Mouse (Mus musculus): ENCODE data around the gene Klhl11. TPM values are rescaled to one million over a fixed set of nuclear protein-coding genes. Genes with fewer than 3 reads are reported as not detected.
A peak's percentile ranks its signal among the peaks of the same experiment; 100 is the strongest.

Klhl11 gene
- total RNA-seq, 1 experiment = 43.3 TPM

DNA sequence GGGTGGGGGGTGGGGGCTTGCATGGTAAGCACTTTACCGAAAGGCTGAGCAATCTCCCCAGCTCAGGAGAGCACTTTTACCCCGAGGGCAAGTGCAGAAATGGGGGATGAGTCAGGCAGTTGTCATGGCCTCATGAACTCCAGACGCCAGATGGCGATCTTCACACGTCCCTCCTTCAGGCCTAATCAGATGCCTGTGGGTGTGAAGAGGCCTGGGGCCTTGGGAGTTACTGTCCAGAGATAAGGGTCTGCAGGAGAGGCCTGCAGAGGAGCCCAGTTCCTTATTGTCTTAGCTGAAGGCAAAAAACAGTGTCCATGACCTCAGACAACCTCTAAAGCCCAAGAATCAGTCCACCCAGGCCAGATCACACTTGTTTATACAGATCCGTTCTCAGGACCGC is 46.7 kb downstream of the Klhl11 start:
- peaks cover 5% of the 10 kb centered on the region; the same call in 1 of the 2 replicates for H3K36me3 ChIP-seq (ENCODE audit: control insufficient read depth, insufficient read depth, low read length, poor library complexity, severe bottlenecking)
- TF ChIP-seq CHD2 (IDR thresholded peaks at IDR 0.05; ENCODE audit: low read depth, low read length) (no peak), ZC3H11A (IDR thresholded peaks at IDR 0.05; ENCODE audit: borderline replicate concordance, low read depth, low read length) (peak; percentile 57; the same call in 1 of the 2 replicates), HCFC1 (IDR thresholded peaks at IDR 0.05; ENCODE audit: borderline replicate concordance, insufficient read depth, low read length) (no peak), MAFK (IDR thresholded peaks at IDR 0.05; ENCODE audit: insufficient read depth, low read depth, low read length) (0 out of 2 replicates have a peak, but pooled peaks have one; percentile 27), ZNF384 (IDR thresholded peaks at IDR 0.05; ENCODE audit: low read depth, low read length) (no peak)

DNA sequence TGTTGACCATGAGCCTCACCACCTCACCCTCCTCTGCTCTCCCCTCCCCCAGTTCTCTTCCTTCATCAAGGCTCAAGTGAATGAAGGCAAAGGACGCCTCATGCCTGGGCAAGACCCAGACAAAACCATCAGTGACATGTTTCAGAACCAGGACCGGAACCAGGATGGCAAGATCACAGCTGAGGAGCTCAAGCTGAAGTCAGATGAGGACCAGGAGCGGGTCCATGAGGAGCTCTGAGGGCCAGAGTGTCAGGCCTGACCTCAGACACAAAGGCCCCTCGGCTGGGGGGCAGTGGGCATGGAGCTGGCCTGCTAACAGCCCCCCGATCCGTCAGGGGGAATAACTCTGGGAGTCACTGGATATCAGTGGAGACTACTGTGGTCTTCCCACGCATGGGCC is 48.7 kb downstream of the Klhl11 start:
- Histone ChIP-seq H3K9ac (ENCODE audit: insufficient read depth, low read depth, low read length, poor library complexity, severe bottlenecking) (no peak overlapping the region), H3K36me3 (ENCODE audit: control insufficient read depth, insufficient read depth, low read length, poor library complexity, severe bottlenecking) (peaks cover 5% of the 10 kb centered on the region; the same call in 1 of the 2 replicates), H3K9me3 (ENCODE audit: control insufficient read depth, insufficient read depth, low read depth, low read length) (no peaks in the 10 kb centered on the region), H3K4me1 (ENCODE audit: control insufficient read depth in 2 of 2, insufficient read depth in 2 of 2, low read length in 2 of 2, poor library complexity in 1 of 2) (peaks cover 0 to 18% of the 10 kb centered on the region in 2 experiments; a peak in 1 of 4 replicates), H3K4me3 (ENCODE audit: insufficient read depth in 1 of 2, low read depth in 1 of 2, low read length in 2 of 2, poor library complexity in 1 of 2, severe bottlenecking in 1 of 2) (no peak overlapping the region), H3K27ac (ENCODE audit: insufficient read depth, low read depth, low read length, poor library complexity, severe bottlenecking) (no peak overlapping the region)
- in situ Hi-C loops (cut with MboI; ENCODE audit: low sequenced_read_pairs in 2 of 2, unreplicated experiment in 2 of 2) = no loop called here
- TF ChIP-seq CHD2 (IDR thresholded peaks at IDR 0.05; ENCODE audit: low read depth, low read length) (no peak), ZNF384 (IDR thresholded peaks at IDR 0.05; ENCODE audit: low read depth, low read length) (no peak), MAFK (IDR thresholded peaks at IDR 0.05; ENCODE audit: insufficient read depth, low read depth, low read length) (no peak), ZC3H11A (IDR thresholded peaks at IDR 0.05; ENCODE audit: borderline replicate concordance, low read depth, low read length) (no peak), HCFC1 (IDR thresholded peaks at IDR 0.05; ENCODE audit: borderline replicate concordance, insufficient read depth, low read length) (no peak)
- DNase-seq (ENCODE audit: low read depth, low spot score) = no peak

More for the DNA sequence above, 46.7 kb downstream of the Klhl11 start:
- Histone ChIP-seq H3K9ac (ENCODE audit: insufficient read depth, low read depth, low read length, poor library complexity, severe bottlenecking) (no peak overlapping the region), H3K27ac (ENCODE audit: insufficient read depth, low read depth, low read length, poor library complexity, severe bottlenecking) (no peak overlapping the region), H3K4me3 (ENCODE audit: insufficient read depth in 1 of 2, low read depth in 1 of 2, low read length in 2 of 2, poor library complexity in 1 of 2, severe bottlenecking in 1 of 2) (no peak overlapping the region; a peak in 1 of 4 replicates), H3K4me1 (ENCODE audit: control insufficient read depth in 2 of 2, insufficient read depth in 2 of 2, low read length in 2 of 2, poor library complexity in 1 of 2) (peaks cover 0 to 15% of the 10 kb centered on the region in 2 experiments; a peak in 1 of 4 replicates), H3K9me3 (ENCODE audit: control insufficient read depth, insufficient read depth, low read depth, low read length) (no peaks in the 10 kb centered on the region)
- in situ Hi-C loops (cut with MboI; ENCODE audit: low sequenced_read_pairs in 2 of 2, unreplicated experiment in 2 of 2) = no loop called here
- peak; percentile 97 for DNase-seq (ENCODE audit: low read depth, low spot score)

DNA sequence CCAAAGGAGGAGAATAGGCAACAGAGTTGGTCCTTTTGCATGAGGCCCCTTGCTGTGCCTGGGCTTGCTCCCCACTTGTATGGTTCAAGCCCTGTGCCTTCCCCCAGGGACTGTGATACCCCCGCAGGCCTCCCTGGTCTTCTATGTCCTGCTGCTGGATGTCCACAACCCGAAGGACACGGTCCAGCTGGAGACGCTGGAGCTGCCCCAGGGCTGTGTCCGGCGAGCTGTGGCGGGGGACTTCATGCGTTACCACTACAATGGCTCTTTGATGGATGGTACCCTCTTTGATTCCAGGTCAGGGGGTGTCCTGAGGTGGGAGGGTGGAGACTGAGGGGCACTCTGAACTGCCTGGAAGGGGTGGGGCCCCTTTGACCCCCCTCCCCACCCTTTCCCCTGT is 51.0 kb downstream of the Klhl11 start:
- H3K9ac ChIP-seq (ENCODE audit: insufficient read depth, low read depth, low read length, poor library complexity, severe bottlenecking) = no peak overlapping the region
- no peak overlapping the region for H3K4me3 ChIP-seq (ENCODE audit: insufficient read depth in 1 of 2, low read depth in 1 of 2, low read length in 2 of 2, poor library complexity in 1 of 2, severe bottlenecking in 1 of 2)
- H3K27ac ChIP-seq (ENCODE audit: insufficient read depth, low read depth, low read length, poor library complexity, severe bottlenecking) = no peak overlapping the region
- TF ChIP-seq HCFC1 (IDR thresholded peaks at IDR 0.05; ENCODE audit: borderline replicate concordance, insufficient read depth, low read length) (no peak), CHD2 (IDR thresholded peaks at IDR 0.05; ENCODE audit: low read depth, low read length) (no peak), MAFK (IDR thresholded peaks at IDR 0.05; ENCODE audit: insufficient read depth, low read depth, low read length) (no peak), ZC3H11A (IDR thresholded peaks at IDR 0.05; ENCODE audit: borderline replicate concordance, low read depth, low read length) (no peak)
- H3K4me1 ChIP-seq (ENCODE audit: control insufficient read depth in 2 of 2, insufficient read depth in 2 of 2, low read length in 2 of 2, poor library complexity in 1 of 2) = peaks cover 0 to 18% of the 10 kb centered on the region in 2 experiments; a peak in 1 of 4 replicates
- no peaks in the 10 kb centered on the region for H3K9me3 ChIP-seq (ENCODE audit: control insufficient read depth, insufficient read depth, low read depth, low read length)
- in situ Hi-C loops (cut with MboI; ENCODE audit: low sequenced_read_pairs in 2 of 2, unreplicated experiment in 2 of 2) = no loop called here
- H3K36me3 ChIP-seq (ENCODE audit: control insufficient read depth, insufficient read depth, low read length, poor library complexity, severe bottlenecking) = peaks cover 5% of the 10 kb centered on the region; the same call in 1 of the 2 replicates
- no peak for DNase-seq (ENCODE audit: low read depth, low spot score)

DNA sequence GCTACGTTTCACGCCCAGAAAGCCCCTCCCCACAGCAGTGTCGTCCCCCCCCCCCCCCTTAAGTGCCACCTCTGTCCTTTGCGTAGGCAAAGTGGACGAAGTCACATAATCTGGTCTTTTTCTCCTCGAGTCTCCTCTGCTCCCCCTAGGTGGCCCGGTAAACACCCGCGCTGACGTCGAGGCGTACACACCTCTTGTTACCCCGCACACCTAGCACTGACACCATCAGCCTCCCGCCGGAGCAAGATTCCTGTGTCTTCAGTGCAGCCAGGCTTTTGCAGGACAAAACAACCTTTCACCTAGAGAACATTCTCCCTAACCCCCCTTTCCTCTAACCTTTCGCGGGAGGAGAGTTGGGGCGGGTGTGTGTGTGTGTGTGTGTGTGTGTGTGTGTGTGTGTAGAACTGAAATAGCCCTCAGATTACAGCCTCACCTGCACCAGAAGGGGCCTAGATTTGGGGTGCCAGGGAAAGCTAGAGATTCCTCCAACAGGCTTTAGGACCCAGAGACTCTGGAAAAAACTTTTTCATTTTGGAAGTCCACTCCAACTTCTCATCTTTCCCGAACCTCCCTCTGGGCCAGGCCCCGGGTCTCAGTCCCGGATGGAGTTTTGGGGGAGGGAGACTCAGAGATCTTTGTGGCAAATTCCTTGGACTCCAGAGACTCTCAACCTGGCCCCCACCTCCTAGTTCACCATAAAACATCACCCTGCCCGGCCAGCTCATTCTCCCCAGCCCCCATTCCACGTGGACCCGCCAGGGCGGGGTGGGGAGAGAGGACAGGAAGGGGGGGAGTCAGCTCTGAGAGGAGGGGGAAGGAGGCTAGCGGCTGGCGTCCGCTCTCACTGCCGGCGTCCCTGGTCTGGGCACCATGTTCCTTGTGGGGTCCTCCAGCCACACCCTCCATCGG is 57.4 kb downstream of the Klhl11 start, which contains the start of gene Fkbp10:
Gene Fkbp10, plus strand, starts transcription at position 784 of the 909 bp plus-strand sequence.
- H3K4me1 ChIP-seq (ENCODE audit: control insufficient read depth in 2 of 2, insufficient read depth in 2 of 2, low read length in 2 of 2, poor library complexity in 1 of 2) = peaks cover 2 to 21% of the 10 kb centered on the region in 2 experiments; a peak in 3 of 4 replicates
- H3K9me3 ChIP-seq (ENCODE audit: control insufficient read depth, insufficient read depth, low read depth, low read length) = no peaks in the 10 kb centered on the region
- H3K9ac ChIP-seq (ENCODE audit: insufficient read depth, low read depth, low read length, poor library complexity, severe bottlenecking) = peak within 1 kb of the TSS; percentile 71
- peak within 1 kb of the TSS; percentile 9; the same call in 1 of the 2 replicates for H3K27ac ChIP-seq (ENCODE audit: insufficient read depth, low read depth, low read length, poor library complexity, severe bottlenecking)
- H3K4me3 ChIP-seq (ENCODE audit: insufficient read depth in 1 of 2, low read depth in 1 of 2, low read length in 2 of 2, poor library complexity in 1 of 2, severe bottlenecking in 1 of 2) = peak within 1 kb of the TSS; percentile 69 to 73
- no peaks in the 10 kb centered on the region for H3K36me3 ChIP-seq (ENCODE audit: control insufficient read depth, insufficient read depth, low read length, poor library complexity, severe bottlenecking)
- TF ChIP-seq ZC3H11A (IDR thresholded peaks at IDR 0.05; ENCODE audit: borderline replicate concordance, low read depth, low read length) (no peak), MAFK (IDR thresholded peaks at IDR 0.05; ENCODE audit: insufficient read depth, low read depth, low read length) (no peak), HCFC1 (IDR thresholded peaks at IDR 0.05; ENCODE audit: borderline replicate concordance, insufficient read depth, low read length) (no peak), ZNF384 (IDR thresholded peaks at IDR 0.05; ENCODE audit: low read depth, low read length) (no peak), CHD2 (IDR thresholded peaks at IDR 0.05; ENCODE audit: low read depth, low read length) (no peak)
- in situ Hi-C loops (cut with MboI; ENCODE audit: low sequenced_read_pairs in 2 of 2, unreplicated experiment in 2 of 2) = no loop called here
- DNase-seq (ENCODE audit: low read depth, low spot score) = no peak

Measured in ES-E14 (cell line).